Mouse (Mus musculus): ENCODE data around the gene Tmem201.

DNA sequence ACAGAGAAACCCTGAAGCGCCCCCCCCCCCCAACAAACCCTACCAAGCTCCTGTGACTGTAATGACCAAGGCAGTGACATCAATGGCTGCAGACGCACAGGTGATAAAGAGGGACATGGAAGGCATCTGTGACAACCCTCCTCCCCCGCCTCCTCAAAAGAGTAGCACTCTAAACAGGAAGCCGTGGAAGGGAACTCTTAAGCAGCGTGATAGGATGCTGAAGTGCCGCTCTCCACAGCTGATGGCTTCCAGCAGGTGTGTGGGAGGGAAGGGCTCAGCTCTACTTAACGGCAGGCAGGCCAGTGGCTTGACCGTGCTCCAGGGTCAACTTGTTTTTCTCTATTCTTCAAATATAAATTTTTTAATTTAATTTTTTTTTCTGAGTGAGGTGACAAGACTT, 16.7 kb downstream of the Tmem201 start:
- TF ChIP-seq POLR2A (IDR thresholded peaks at IDR 0.05; ENCODE audit: low read depth, low read length): no peak
- TF ChIP-seq CTCF (conservative IDR thresholded peaks at IDR 0.05 in 1 of 2, IDR thresholded peaks at IDR 0.05 in 1 of 2; ENCODE audit: low read depth in 2 of 2, low read length in 2 of 2): no peak
- no peak for TF ChIP-seq NELFE (IDR thresholded peaks at IDR 0.05; ENCODE audit: low read depth, low read length)
- no peak for TF ChIP-seq MAX (IDR thresholded peaks at IDR 0.05; ENCODE audit: low read length)
